Mouse (Mus musculus): ENCODE data around the gene H6pd.

Gene H6pd

GRCm38 (mm10) chr4:150023518-150023917 is 14.7 kb upstream of the H6pd start:
- in situ Hi-C loops (cut with MboI, MseI): no loop called here

GRCm38 (mm10) chr4:150019741-150020380 is 11.0 kb upstream of the H6pd start:
- in situ Hi-C loops (cut with MboI, MseI): loop anchor here in 1 of 2 experiments (10.0 kb wide), 1 partner anchor 1415 kb away; the partner anchor contains the start of gene Masp2

- in situ Hi-C loops (cut with MboI, MseI): loop anchor here in 1 of 2 experiments (10.0 kb wide), 1 partner anchor 1411 kb away; the partner anchor contains the start of gene Masp2
These were observed 6.6 kb upstream of the H6pd start for GRCm38 (mm10) chr4:150015436-150015835.

GRCm38 (mm10) chr4:150014378-150015091 is 5.7 kb upstream of the H6pd start:
- in situ Hi-C loops (cut with MboI, MseI): loop anchor here in 1 of 2 experiments (10.0 kb wide), 1 partner anchor 1410 kb away; the partner anchor contains the start of gene Masp2

- in situ Hi-C loops (cut with MboI, MseI): loop anchor here in 1 of 2 experiments (10.0 kb wide), 1 partner anchor 1409 kb away; the partner anchor contains the start of gene Masp2
These were observed 5.0 kb upstream of the H6pd start for GRCm38 (mm10) chr4:150013805-150014204.

- in situ Hi-C loops (cut with MboI, MseI): loop anchor here in 1 of 2 experiments (10.0 kb wide), 1 partner anchor 1408 kb away; the partner anchor contains the start of gene Masp2
These were observed 4.4 kb upstream of the H6pd start for GRCm38 (mm10) chr4:150013186-150013690.

GRCm38 (mm10) chr4:150012322-150012723 is 3.5 kb upstream of the H6pd start:
- in situ Hi-C loops (cut with MboI, MseI): loop anchor here in 1 of 2 experiments (10.0 kb wide), 1 partner anchor 1408 kb away; the partner anchor contains the start of gene Masp2

GRCm38 (mm10) chr4:150011564-150012321 is 2.9 kb upstream of the H6pd start:
- in situ Hi-C loops (cut with MboI, MseI): loop anchor here in 1 of 2 experiments (10.0 kb wide), 1 partner anchor 1407 kb away; the partner anchor contains the start of gene Masp2

GRCm38 (mm10) chr4:150010054-150010730 is 1.4 kb upstream of the H6pd start:
- in situ Hi-C loops (cut with MboI, MseI): loop anchor here in 1 of 2 experiments (10.0 kb wide), 1 partner anchor 1405 kb away; the partner anchor contains the start of gene Masp2

GRCm38 (mm10) chr4:150009587-150009930 is 736 bp upstream of the H6pd start:
- in situ Hi-C loops (cut with MboI, MseI): no loop called here

- in situ Hi-C loops (cut with MboI, MseI): no loop called here
These were observed 434 bp downstream of the H6pd start for GRCm38 (mm10) chr4:150008325-150008852.

GRCm38 (mm10) chr4:150007444-150007843 is 1.4 kb downstream of the H6pd start:
- in situ Hi-C loops (cut with MboI, MseI): no loop called here

- in situ Hi-C loops (cut with MboI, MseI): no loop called here
These were observed 1.8 kb downstream of the H6pd start for GRCm38 (mm10) chr4:150006991-150007390.

- in situ Hi-C loops (cut with MboI, MseI): no loop called here
These were observed 2.5 kb downstream of the H6pd start for GRCm38 (mm10) chr4:150006122-150006854.

GRCm38 (mm10) chr4:150005231-150005630 is 3.6 kb downstream of the H6pd start:
- in situ Hi-C loops (cut with MboI, MseI): no loop called here

- in situ Hi-C loops (cut with MboI, MseI): no loop called here
These were observed 5.2 kb downstream of the H6pd start for GRCm38 (mm10) chr4:150003641-150004040.

- in situ Hi-C loops (cut with MboI, MseI): no loop called here
These were observed 5.7 kb downstream of the H6pd start for GRCm38 (mm10) chr4:150003021-150003580.

- in situ Hi-C loops (cut with MboI, MseI): no loop called here
These were observed 6.7 kb downstream of the H6pd start for GRCm38 (mm10) chr4:150002021-150002528.

- in situ Hi-C loops (cut with MboI, MseI): no loop called here
These were observed 7.5 kb downstream of the H6pd start for GRCm38 (mm10) chr4:150001221-150001860.
